Mouse (Mus musculus) embryonic fibroblast, embryonic 13.5 days (primary cell): ENCODE data around the gene Cd36.

Source experiments
- CTCF ChIP-seq: IDR thresholded peaks from 2 replicates; pipeline ENCODE4 v1.5.1; 2011; ENCODE audit warnings: mild to moderate bottlenecking, control low read depth, low read length, moderate library complexity, borderline replicate concordance; ENCODE audit not compliant: insufficient read depth
- POLR2A ChIP-seq: IDR thresholded peaks from 2 replicates; pipeline ENCODE4 v1.6.1; 2011; ENCODE audit warnings: low read depth, mild to moderate bottlenecking, control low read depth, low read length, moderate library complexity

DNA sequence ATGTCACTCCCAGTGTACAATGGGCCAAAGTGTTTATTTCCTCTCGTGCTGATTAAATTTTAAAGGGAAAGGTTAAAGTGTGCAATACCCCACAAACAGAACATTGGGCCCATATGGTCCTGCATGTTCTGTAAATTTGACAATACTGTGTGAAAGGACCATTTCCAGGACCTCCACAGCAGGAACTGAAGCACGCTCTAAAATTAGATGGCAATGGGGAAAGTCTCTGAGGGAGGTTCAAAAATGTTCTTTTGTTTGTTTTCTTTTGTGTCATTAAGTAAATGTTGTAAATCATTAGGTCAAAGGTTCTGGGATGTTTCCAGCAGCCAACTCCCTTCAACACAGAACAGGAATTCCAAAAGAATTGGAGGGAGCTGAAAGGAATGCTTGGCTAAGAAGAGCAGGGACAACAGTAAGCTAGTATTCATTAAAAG lies 35.5 kb upstream of the Cd36 start:
- no peak for TF ChIP-seq CTCF
- no peak for TF ChIP-seq POLR2A
